Mouse (Mus musculus) midbrain, embryonic 16.5 days (tissue): ENCODE data around the gene Cxadr. TPM values are rescaled to one million over a fixed set of nuclear protein-coding genes. Genes with fewer than 3 reads are reported as not detected.

ENCODE experiments used
- ATAC-seq: fragments of 200-750 bp; cut with Nextera tagmentation; 2 replicates; pipeline ENCODE4 v1.8.0; 2017; ENCODE audit warnings: moderate TSS enrichment
- H3K27ac ChIP-seq: fragments of 300-500 bp; sonication (generic); 2 replicates; pipeline ENCODE4 v1.5.1; 2014; ENCODE audit warnings: mild to moderate bottlenecking, low read length, mixed read lengths
- H3K27me3 ChIP-seq: fragments of 300-500 bp; sonication (generic); 2 replicates; pipeline ENCODE4 v1.6.1; 2014; ENCODE audit warnings: low read depth, low read length, mixed read lengths; ENCODE audit not compliant: control insufficient read depth, insufficient read depth
- H3K36me3 ChIP-seq: fragments of 300-500 bp; sonication (generic); 2 replicates; pipeline ENCODE4 v1.6.1; 2014; ENCODE audit warnings: mild to moderate bottlenecking, low read length, moderate library complexity, mixed read lengths; ENCODE audit not compliant: control insufficient read depth, insufficient read depth
- H3K4me1 ChIP-seq: fragments of 300-500 bp; sonication (generic); 2 replicates; pipeline ENCODE4 v1.6.1; 2014; ENCODE audit warnings: mild to moderate bottlenecking, low read length, mixed read lengths; ENCODE audit not compliant: control insufficient read depth, insufficient read depth
- H3K4me2 ChIP-seq: fragments of 300-500 bp; sonication (generic); 2 replicates; pipeline ENCODE4 v1.6.1; 2014; ENCODE audit warnings: mild to moderate bottlenecking, low read length, mixed read lengths
- H3K4me3 ChIP-seq: fragments of 300-500 bp; sonication (generic); 2 replicates; pipeline ENCODE4 v1.5.1; 2014; ENCODE audit warnings: low read depth, mild to moderate bottlenecking, low read length, moderate library complexity, mixed read lengths
- H3K9ac ChIP-seq: fragments of 300-500 bp; sonication (generic); 2 replicates; pipeline ENCODE4 v1.6.1; 2014; ENCODE audit warnings: low read depth, low read length, mixed read lengths
- H3K9me3 ChIP-seq: fragments of 300-500 bp; sonication (generic); replicated peaks from 2 replicates; pipeline ENCODE4 v1.6.1; 2014; ENCODE audit warnings: mild to moderate bottlenecking, low read length, mixed read lengths; ENCODE audit not compliant: control insufficient read depth, poor library complexity, severe bottlenecking
- WGBS: fragments of 180-500 bp; shearing (Covaris S2); extraction: QIAGEN DNeasy Blood & Tissue Kit; methylation state at CpG from one replicate; pipeline ENCODE4 v1.1.7; 2014; 5-methylcytosine and 5-hydroxymethylcytosine counted together
- polyA plus RNA-seq: library from polyadenylated mRNA; unstranded; fragments of >200 nt; fragmentation: Nextera tagmentation; extraction: Ambion mirVana; gene quantifications from 2 replicates; pipeline ENCODE4 v1.2.1, GENCODE M21; 2015

Cxadr gene
- polyA plus RNA-seq, 1 experiment from 2014 or later, result 205 TPM

DNA sequence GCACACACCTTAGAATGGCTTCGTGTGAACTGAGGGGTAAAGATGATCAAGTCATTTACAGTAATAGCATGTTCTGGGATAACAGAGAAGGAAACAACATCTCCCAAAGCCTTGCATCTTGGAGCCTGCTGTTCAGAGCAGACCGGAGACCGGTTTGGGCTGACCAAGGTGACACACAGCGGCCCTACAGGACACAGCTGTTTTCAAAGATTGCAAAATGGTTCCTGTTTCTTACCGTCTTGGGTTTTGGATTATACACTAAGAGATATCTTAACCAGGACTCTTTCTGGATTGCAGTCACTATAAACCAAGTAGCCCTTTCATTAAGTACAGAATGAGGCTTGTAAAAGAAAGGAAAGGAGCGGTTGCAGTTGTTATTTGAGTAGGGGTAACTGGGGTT, 97.4 kb downstream of the Cxadr start:
- H3K9me3 ChIP-seq, result no peaks in the 10 kb centered on the region
- no peak for ATAC-seq
- H3K4me3 ChIP-seq, result no peak overlapping the region
- no peak overlapping the region for H3K27ac ChIP-seq
- H3K4me1 ChIP-seq, result no peaks in the 10 kb centered on the region
- no peak overlapping the region for H3K4me2 ChIP-seq
- WGBS, result 91% methylated on average over 6 of the region's 6 CpGs
- H3K36me3 ChIP-seq, result no peaks in the 10 kb centered on the region
- no peak overlapping the region for H3K9ac ChIP-seq
- no peaks in the 10 kb centered on the region for H3K27me3 ChIP-seq

DNA sequence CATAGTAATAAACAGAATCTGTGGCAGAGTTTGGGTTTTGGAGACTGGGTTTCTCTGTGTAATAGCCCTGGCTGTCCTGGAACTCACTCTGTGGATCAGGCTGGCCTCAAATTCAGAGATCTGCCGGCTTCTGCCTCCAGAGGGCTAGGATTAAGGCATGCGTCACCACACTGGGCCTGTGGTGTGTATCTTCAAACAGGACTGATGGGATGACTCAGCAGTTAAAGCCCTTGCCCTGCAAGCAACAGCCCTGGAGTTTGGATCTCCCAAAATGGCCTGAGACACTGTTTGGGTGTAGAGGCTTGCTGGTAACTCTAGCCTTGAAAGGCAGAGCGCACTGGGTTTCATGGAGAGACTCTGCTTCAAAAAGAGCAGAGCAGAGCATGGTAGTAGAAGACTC, 98.1 kb downstream of the Cxadr start:
- H3K9me3 ChIP-seq, result no peaks in the 10 kb centered on the region
- no peak overlapping the region for H3K27ac ChIP-seq
- no peaks in the 10 kb centered on the region for H3K36me3 ChIP-seq
- 97% methylated on average over 3 of the region's 3 CpGs for WGBS
- no peaks in the 10 kb centered on the region for H3K4me1 ChIP-seq
- no peak overlapping the region for H3K9ac ChIP-seq
- no peak overlapping the region for H3K4me2 ChIP-seq
- no peak overlapping the region for H3K4me3 ChIP-seq
- H3K27me3 ChIP-seq, result no peaks in the 10 kb centered on the region
- ATAC-seq, result no peak

DNA sequence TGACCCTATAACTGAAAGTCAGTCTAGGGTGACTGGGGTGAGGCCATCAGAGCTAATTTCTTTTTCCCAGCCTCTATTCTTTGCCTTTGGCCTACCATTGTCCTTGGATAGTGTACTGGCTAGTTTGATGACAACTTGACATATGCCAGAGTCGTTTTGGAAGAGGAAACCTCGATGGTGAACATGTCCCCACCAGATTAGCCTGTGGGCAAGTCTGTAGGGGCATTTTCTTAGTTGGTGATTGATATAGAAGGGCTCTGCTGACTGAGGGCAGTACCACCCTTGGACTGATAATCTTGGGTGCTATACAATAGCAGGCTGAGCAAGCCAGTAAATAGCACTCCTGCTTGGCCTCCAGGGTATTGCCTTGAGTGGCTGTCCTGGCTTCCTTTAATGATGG, 101.0 kb downstream of the Cxadr start:
- Histone ChIP-seq H3K27me3 (no peaks in the 10 kb centered on the region), H3K9ac (no peak overlapping the region), H3K4me1 (no peaks in the 10 kb centered on the region), H3K4me2 (no peak overlapping the region), H3K9me3 (no peaks in the 10 kb centered on the region), H3K4me3 (no peak overlapping the region), H3K36me3 (no peaks in the 10 kb centered on the region), H3K27ac (no peak overlapping the region)
- 58% methylated on average over 2 of the region's 2 CpGs for WGBS
- no peak for ATAC-seq

DNA sequence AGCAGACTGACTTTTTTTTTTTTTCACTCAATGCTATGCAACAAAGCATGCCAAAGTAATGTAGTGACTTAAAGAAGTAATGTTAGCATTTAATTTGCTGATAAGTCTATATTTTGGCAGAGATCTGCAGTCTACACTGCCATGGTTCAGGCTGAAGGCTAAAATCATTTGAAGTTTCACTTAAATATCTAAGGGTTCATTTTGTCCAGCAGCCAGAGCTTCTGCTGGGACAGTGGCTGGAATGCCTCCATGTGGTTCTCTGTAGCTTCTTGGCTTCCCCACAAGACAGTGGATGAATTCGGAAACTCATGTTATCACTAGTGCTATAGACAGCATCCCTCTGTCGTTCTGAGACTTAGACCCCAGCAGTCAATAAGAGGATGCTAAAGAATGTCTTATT, 105.4 kb downstream of the Cxadr start:
- Histone ChIP-seq H3K36me3 (no peaks in the 10 kb centered on the region), H3K27me3 (no peaks in the 10 kb centered on the region), H3K9me3 (no peaks in the 10 kb centered on the region), H3K27ac (no peak overlapping the region), H3K4me1 (no peaks in the 10 kb centered on the region), H3K4me3 (no peak overlapping the region), H3K4me2 (no peak overlapping the region), H3K9ac (no peak overlapping the region)
- 89% methylated on average over 2 of the region's 2 CpGs for WGBS
- ATAC-seq, result no peak

DNA sequence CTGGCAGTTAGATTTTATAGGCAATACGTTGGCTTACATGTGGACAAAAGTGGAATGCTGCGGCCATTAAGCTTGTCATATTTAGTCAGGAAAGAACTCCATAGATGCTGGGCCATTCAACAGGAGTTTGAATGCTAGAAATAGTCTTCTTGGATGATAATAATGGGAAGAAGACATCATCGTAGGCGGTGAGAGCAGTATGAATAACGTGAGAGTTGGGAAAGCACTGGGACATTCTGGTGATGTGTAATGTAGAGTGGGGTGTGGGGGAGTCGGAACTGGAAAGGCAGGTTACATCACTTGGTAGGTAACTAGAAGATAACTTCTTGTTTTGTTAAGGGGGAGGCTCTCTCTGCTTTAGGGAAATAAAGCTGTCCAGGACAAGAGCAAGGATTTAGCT, 106.6 kb downstream of the Cxadr start:
- Histone ChIP-seq H3K9me3 (no peaks in the 10 kb centered on the region), H3K4me2 (no peak overlapping the region), H3K9ac (no peak overlapping the region), H3K27ac (no peak overlapping the region), H3K4me1 (no peaks in the 10 kb centered on the region), H3K4me3 (no peak overlapping the region), H3K36me3 (no peaks in the 10 kb centered on the region), H3K27me3 (no peaks in the 10 kb centered on the region)
- WGBS, result 93% methylated on average over 6 of the region's 6 CpGs
- ATAC-seq, result no peak

Other genes starting within 250 kb of the Cxadr start
- 14.7 and 16.5 TPM in 2 replicates for gene Btg3, start 75.7 kb downstream of the Cxadr start, polyA plus RNA-seq